Mouse (Mus musculus) layer of hippocampus, postnatal 25 days (tissue): ENCODE results near the gene Gm20662. TPM values are rescaled to one million over a fixed set of nuclear protein-coding genes. Genes with fewer than 3 reads are reported as not detected.

Source experiments
- DNase-seq, 2 experiments: peaks; one replicate each; pipeline ENCODE4 v3.0.0; 2022; ENCODE audit warnings: mixed read lengths in 2 of 2, low spot score in 1 of 2; ENCODE audit errors: extremely low spot score in 1 of 2
- microRNA-seq, 2 experiments: library from miRNA; unstranded; fragments of <30 nt; microRNA quantifications; one replicate each; pipeline ENCODE4 v1.2.0; 2021
- total RNA-seq, 2 experiments: library from RNA; stranded (reverse); gene quantifications; 2 replicates each; pipeline ENCODE4 v1.2.3; 2021

The Gm20662 gene
- total RNA-seq, 2 experiments from 2014 or later = 3.5 TPM; not detected in 1

DNA sequence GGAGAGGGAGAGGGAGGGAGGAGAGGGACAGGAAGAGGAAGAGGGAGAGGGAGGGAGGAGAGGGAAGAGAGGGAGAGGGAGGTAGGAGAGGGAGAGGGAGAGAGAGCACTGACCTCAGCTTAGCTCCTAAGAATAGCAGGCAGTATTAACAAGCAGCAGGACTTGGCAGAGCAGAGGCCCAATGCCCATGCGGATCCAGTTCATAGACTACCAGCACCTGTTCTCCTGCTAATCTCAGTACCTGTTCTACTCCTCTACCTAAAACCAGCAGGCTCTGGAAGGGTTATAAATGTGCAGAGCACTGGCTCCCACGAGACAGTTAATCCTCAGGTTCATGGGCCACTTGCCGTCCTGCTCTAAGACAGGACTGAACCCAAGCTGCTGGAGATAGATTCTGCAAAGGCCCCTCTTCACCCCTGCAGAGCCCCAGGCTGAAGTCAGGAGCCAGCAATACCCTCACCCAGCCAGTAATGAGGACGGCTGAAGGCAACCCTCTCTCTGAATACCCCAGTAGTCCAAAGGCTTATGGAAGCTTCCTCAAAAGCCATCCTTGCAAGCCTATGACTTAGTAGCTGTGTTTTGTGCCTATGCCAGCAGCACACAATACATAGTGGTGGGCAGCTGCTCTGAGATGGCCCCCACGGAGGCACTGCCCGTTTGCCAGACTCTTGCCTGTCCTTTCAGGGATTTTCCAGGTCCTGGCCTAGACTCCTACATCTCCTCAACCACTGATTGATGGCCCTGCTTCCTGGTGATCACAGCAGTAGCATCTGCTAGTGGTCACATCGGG, 77.2 kb downstream of the Gm20662 start:
- DNase-seq = no peak

DNA sequence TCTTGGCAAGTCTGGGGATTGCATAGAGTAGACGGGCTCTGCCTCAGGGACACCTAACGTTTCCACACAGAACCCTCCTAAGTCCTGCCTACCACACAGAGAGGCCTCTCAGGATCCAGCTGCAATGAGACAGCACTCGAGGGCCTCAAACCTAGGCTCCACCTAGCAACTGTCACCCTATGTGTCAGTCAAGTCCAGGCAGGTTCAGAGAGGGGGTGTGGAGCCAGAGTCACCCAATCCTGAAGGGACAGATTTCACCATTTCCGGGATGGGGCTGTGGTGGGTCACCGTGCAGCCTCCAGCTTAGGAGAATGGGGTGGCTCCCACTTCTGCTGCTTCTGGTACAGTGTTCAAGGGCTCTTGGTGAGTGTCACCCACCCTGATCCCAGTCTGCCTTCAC, 84.0 kb downstream of the Gm20662 start, which contains the start of gene Mst1:
Gene Mst1, plus strand, starts transcription at position 269 of the 400 bp plus-strand sequence.
- DNase-seq = no peak

DNA sequence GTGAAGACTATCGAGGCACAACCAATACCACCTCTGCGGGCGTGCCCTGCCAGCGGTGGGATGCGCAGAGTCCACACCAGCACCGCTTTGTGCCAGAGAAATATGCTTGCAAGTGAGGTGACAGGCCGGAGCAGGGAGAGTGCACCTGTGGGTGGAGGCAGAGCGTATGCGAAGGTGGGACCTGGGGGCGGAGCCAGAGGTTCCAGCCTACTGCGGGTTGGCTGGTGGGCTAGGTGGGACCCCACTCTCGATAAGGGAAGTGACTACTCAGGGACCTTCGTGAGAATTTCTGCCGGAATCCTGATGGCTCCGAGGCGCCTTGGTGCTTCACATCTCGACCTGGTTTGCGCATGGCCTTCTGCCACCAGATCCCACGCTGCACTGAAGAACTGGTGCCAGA, 86.4 kb downstream of the Gm20662 start:
- DNase-seq = no peak

DNA sequence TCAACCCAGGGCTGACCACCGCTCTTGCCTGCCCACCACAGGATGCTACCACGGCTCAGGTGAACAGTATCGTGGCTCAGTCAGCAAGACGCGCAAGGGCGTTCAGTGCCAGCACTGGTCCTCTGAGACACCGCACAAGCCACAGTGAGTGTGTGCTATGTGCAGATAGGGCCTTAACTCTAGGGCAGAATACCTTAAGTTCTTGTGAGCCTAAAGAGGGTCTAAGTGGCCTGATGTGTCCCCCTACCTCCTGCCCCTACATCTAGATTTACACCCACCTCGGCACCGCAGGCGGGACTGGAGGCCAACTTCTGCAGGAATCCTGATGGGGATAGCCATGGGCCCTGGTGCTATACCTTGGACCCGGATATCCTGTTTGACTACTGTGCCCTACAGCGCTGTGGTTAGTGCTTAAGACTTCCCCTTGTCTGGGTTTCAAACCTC, 86.9 kb downstream of the Gm20662 start, which contains the start of gene Rnf123:
Gene Rnf123, minus strand, starts transcription at position 359 of the 444 bp plus-strand sequence.
- no peak for DNase-seq

DNA sequence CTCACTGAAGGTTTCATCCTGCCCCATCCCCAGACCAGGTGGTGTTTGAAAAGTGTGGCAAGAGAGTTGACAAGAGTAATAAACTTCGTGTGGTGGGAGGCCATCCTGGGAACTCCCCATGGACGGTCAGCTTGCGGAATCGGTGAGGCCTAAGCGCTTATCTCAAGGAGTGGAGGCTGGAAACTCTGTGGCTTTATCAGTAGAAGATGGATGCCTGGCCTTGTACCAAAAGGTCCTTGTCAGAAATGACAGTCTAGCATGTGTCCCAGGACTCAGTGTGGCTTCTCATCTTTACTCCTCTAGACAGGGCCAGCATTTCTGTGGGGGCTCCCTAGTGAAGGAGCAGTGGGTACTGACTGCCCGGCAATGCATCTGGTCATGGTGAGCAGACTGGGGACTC, 87.4 kb downstream of the Gm20662 start:
- no peak for DNase-seq

DNA sequence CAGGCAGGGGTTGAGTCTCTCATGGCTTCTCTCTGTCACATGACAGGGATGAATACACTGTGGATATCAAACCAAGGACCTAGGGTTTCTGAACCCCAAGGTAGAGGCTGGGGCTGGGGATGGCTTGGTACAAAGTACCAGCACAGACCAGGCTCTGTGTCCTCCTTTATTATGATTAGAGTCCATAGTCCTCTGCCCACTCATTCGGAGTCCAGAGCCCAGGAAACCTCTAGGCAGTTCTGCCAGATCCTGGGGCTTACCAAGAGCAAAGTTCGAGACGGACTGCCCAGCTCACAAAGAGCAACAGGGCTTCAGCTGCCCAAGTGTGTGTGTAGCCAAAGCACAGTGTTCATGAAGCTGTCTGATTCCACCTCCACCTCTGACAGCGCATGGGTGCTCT, 89.1 kb downstream of the Gm20662 start:
- DNase-seq = no peak

DNA sequence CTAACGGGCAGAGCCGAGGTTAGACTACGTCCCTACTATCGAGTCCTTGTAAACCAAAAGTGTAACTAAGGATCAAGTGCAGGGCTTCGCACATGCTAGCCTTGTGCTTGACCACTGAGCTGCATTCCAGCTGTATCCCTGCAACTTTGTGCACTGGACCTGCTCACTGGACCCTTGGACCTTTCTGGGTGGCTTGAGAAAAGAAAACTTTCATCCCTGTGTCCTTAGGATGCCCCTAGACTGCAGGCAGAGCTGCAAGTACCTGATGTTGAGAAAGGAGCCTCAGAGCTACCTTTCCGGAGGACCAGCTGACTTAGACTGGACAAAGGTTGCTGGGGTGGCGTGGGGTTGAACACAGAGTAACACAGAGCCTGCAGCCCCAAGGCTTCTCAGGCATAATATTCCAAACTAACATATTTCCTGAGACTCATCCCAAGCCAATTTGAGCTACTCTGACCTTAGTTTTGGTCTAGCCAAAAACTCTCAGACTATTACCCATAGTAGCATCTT, 94.5 kb downstream of the Gm20662 start:
- DNase-seq = no peak

DNA sequence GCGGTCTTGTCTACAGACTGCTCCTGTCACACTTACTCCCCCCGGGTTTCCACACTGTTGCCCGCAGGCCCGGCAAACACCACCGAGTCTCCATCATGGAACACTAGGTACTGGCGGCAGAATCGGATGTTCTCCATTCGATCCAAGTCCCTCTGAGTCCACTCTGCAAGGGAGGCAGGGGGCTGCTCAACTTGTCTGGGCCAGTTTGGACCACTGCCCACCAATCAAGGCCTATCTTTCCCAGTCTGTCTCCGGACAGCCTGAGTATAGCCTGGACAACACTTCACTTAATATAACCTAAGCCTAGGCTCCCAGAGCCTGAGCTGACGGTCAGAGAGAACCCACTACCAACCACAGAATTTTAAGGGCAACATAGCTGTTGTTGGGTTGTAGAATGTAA, 97.4 kb downstream of the Gm20662 start:
- DNase-seq = no peak

DNA sequence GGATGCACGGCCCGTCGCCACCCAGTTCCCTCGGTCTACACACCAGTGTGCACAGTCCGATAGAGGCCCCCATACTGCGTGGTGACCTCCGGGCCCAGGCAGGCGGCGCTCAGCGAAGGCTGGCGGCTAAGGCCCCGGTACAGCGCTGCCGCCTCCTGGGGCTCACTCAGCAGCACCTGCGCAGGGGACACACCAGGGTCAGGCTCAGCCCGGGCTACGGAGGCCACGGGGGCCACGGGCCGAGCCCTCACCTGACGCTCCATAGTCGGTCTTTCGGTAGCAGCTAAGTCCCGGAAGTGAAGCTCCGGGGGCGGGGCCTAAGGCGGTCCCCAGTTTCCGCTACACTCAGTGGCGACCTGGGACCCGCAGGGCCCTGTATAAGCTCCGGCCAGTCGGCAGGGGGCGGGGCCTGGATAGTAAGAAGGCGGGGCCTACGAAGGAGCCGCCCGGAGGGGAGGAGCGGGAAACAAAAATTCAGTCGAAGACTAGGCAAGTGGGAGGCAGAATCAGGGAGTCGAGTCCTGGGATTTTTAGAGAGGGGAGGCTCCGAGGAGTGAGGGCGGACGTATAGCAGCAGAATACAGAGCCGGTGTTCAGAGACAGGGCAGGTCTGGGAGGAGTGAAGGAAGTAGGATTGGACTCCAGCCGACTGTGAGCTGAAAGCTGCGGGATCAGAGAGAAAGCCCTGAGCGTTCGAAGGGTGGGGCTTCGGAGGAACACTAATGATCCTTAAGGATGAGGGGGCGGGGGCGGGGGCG, 98.2 kb downstream of the Gm20662 start, which contains the start of gene Apeh:
Gene Apeh, minus strand, starts transcription at position 423 of the 758 bp plus-strand sequence.
- peak; percentile 67 to 73 for DNase-seq

Small RNA genes within 50 kb of the gene (microRNA-seq; reads per million reads assigned to microRNA genes)
- 0 reads per million in 2 experiments for gene Mir7088

Other genes starting within 250 kb of the Gm20662 start
- gene Rbm5, start 225.4 kb upstream of the Gm20662 start, total RNA-seq = 100 to 1,000 TPM; 117 to 159 TPM
- 10 to 100 TPM; 52.3 to 59.6 TPM for gene Rbm6, start 123.1 kb upstream of the Gm20662 start, total RNA-seq
- 10 to 100 TPM; 24.4 to 25.1 TPM for gene Mon1a, start 108.2 kb upstream of the Gm20662 start, total RNA-seq
- 1 to 10 TPM; 1.6 to 2.6 TPM for gene Mst1r, start 89.5 kb upstream of the Gm20662 start, total RNA-seq
- gene Actl11, start 67.9 kb upstream of the Gm20662 start, total RNA-seq = not detected
- 100 to 1,000 TPM; 509 to 559 TPM for gene Camkv, start 60.7 kb upstream of the Gm20662 start, total RNA-seq
- gene Traip, start 46.2 kb upstream of the Gm20662 start, total RNA-seq = 10 to 100 TPM; 17.2 to 19.1 TPM
- 1 to 10 TPM; 3.8 to 5.2 TPM for gene Uba7, start 20.8 kb upstream of the Gm20662 start, total RNA-seq
- gene Gm20661, start 13.3 kb upstream of the Gm20662 start, total RNA-seq = 1 to 10 TPM; 1.0 to 1.4 TPM
- 10 to 100 TPM; 12.0 to 13.6 TPM for gene Inka1, start 10.5 kb upstream of the Gm20662 start, total RNA-seq
- 1 to 10 TPM; 3.3 to 5.3 TPM for gene Cdhr4, start 3.9 kb upstream of the Gm20662 start, total RNA-seq
- gene Ip6k1, start 6.2 kb downstream of the Gm20662 start, total RNA-seq = 100 to 1,000 TPM; 220 to 228 TPM
- 10 to 100 TPM; 14.5 to 17.2 TPM for gene Gmppb, start 52.9 kb downstream of the Gm20662 start, total RNA-seq
- 1 to 10 TPM; 2.0 to 2.2 TPM for gene Amigo3, start 56.8 kb downstream of the Gm20662 start, total RNA-seq
- gene Mst1, start 84.1 kb downstream of the Gm20662 start, total RNA-seq = not detected
- gene Rnf123, start 87.0 kb downstream of the Gm20662 start, total RNA-seq = 10 to 100 TPM; 95.1 to 97.3 TPM
- 10 to 100 TPM; 32.0 to 32.7 TPM for gene Apeh, start 98.3 kb downstream of the Gm20662 start, total RNA-seq
- 100 to 1,000 TPM; 190 to 242 TPM for gene Bsn, start 194.0 kb downstream of the Gm20662 start, total RNA-seq